Mouse (Mus musculus) embryonic facial prominence, embryonic 10.5 days (tissue): ENCODE results near the gene Agpat4. TPM values are rescaled to one million over a fixed set of nuclear protein-coding genes. Genes with fewer than 3 reads are reported as not detected.

Source experiments
- DNase-seq: peaks from one replicate; pipeline ENCODE4 v3.0.0-alpha.2; 2017; ENCODE audit warnings: low spot score
- H3K27ac ChIP-seq: fragments of 300-500 bp; sonication (generic); replicated peaks from 2 replicates; pipeline ENCODE4 v1.5.1; 2016; ENCODE audit warnings: mild to moderate bottlenecking
- H3K27me3 ChIP-seq: fragments of 300-500 bp; sonication (generic); replicated peaks from 2 replicates; pipeline ENCODE4 v1.6.1; 2016; ENCODE audit warnings: low read depth, mild to moderate bottlenecking; ENCODE audit not compliant: poor library complexity, severe bottlenecking
- H3K36me3 ChIP-seq: fragments of 300-500 bp; sonication (generic); replicated peaks from 2 replicates; pipeline ENCODE4 v1.6.1; 2016; ENCODE audit warnings: mild to moderate bottlenecking, moderate library complexity
- H3K4me1 ChIP-seq: fragments of 300-500 bp; sonication (generic); 2 replicates; pipeline ENCODE4 v1.6.1; 2016
- H3K4me3 ChIP-seq: fragments of 300-500 bp; sonication (generic); 2 replicates; pipeline ENCODE4 v1.5.1; 2016; ENCODE audit warnings: mild to moderate bottlenecking, moderate library complexity
- H3K9me3 ChIP-seq: fragments of 300-500 bp; sonication (generic); 2 replicates; pipeline ENCODE4 v1.6.1; 2016; ENCODE audit warnings: mild to moderate bottlenecking
- WGBS: fragments of 180-500 bp; shearing (Covaris S2); methylation state at CpG from one replicate; pipeline ENCODE4 v1.1.7; 2016; 5-methylcytosine and 5-hydroxymethylcytosine counted together
- polyA plus RNA-seq: library from polyadenylated mRNA; unstranded; fragments of >200 nt; fragmentation: Nextera tagmentation; extraction: Ambion mirVana; gene quantifications from 2 replicates; pipeline ENCODE4 v1.2.1, GENCODE M21; 2016

Gene Agpat4
- polyA plus RNA-seq, 1 experiment from 2014 or later = 41.3 TPM

GRCm38 (mm10) chr17:12155872-12156271, 37.4 kb downstream of the Agpat4 start:
- no peak overlapping the region for H3K4me3 ChIP-seq
- H3K27ac ChIP-seq = no peak overlapping the region
- H3K4me1 ChIP-seq = no peaks in the 10 kb centered on the region
- H3K9me3 ChIP-seq = no peaks in the 10 kb centered on the region
- DNase-seq = no peak
- peaks cover 82% of the 10 kb centered on the region for H3K36me3 ChIP-seq
- 90% methylated on average over 4 of the region's 4 CpGs for WGBS
- no peaks in the 10 kb centered on the region for H3K27me3 ChIP-seq

GRCm38 (mm10) chr17:12156661-12157060, 38.2 kb downstream of the Agpat4 start:
- Histone ChIP-seq H3K27ac (no peak overlapping the region), H3K4me1 (no peaks in the 10 kb centered on the region), H3K36me3 (peaks cover 82% of the 10 kb centered on the region), H3K27me3 (no peaks in the 10 kb centered on the region), H3K4me3 (no peak overlapping the region), H3K9me3 (no peaks in the 10 kb centered on the region)
- no peak for DNase-seq
- WGBS = 84% methylated on average over 3 of the region's 3 CpGs

- no peak for DNase-seq
- H3K4me3 ChIP-seq = no peak overlapping the region
- 91% methylated on average over 2 of the region's 2 CpGs for WGBS
- H3K9me3 ChIP-seq = no peaks in the 10 kb centered on the region
- H3K27ac ChIP-seq = no peak overlapping the region
- H3K27me3 ChIP-seq = no peaks in the 10 kb centered on the region
- H3K4me1 ChIP-seq = no peaks in the 10 kb centered on the region
- H3K36me3 ChIP-seq = peaks cover 81% of the 10 kb centered on the region
Measured at GRCm38 (mm10) chr17:12157203-12157602, 38.7 kb downstream of the Agpat4 start.

GRCm38 (mm10) chr17:12159187-12160060, 40.9 kb downstream of the Agpat4 start:
- Histone ChIP-seq H3K36me3 (peaks cover 62% of the 10 kb centered on the region), H3K4me3 (no peak overlapping the region), H3K9me3 (no peaks in the 10 kb centered on the region), H3K27me3 (no peaks in the 10 kb centered on the region), H3K27ac (no peak overlapping the region), H3K4me1 (peaks cover 8% of the 10 kb centered on the region)
- 92% methylated on average over 16 of the region's 16 CpGs for WGBS
- DNase-seq = no peak

- H3K36me3 ChIP-seq = peaks cover 56% of the 10 kb centered on the region
- H3K9me3 ChIP-seq = no peaks in the 10 kb centered on the region
- peaks cover 8% of the 10 kb centered on the region for H3K4me1 ChIP-seq
- 92% methylated on average over 5 of the region's 5 CpGs for WGBS
- H3K27me3 ChIP-seq = no peaks in the 10 kb centered on the region
- H3K27ac ChIP-seq = no peak overlapping the region
- H3K4me3 ChIP-seq = no peak overlapping the region
- DNase-seq = no peak
Measured at GRCm38 (mm10) chr17:12160061-12160421, 41.5 kb downstream of the Agpat4 start.

- Histone ChIP-seq H3K27ac (no peak overlapping the region), H3K4me3 (no peak overlapping the region), H3K36me3 (peaks cover 60% of the 10 kb centered on the region), H3K9me3 (no peaks in the 10 kb centered on the region), H3K27me3 (no peaks in the 10 kb centered on the region), H3K4me1 (peaks cover 8% of the 10 kb centered on the region)
- 89% methylated on average over 2 of the region's 2 CpGs for WGBS
- DNase-seq = no peak
Measured at GRCm38 (mm10) chr17:12160540-12160939, 42.0 kb downstream of the Agpat4 start.

- Histone ChIP-seq H3K9me3 (no peaks in the 10 kb centered on the region), H3K4me1 (peaks cover 8% of the 10 kb centered on the region), H3K27ac (no peak overlapping the region), H3K4me3 (no peak overlapping the region), H3K27me3 (no peaks in the 10 kb centered on the region), H3K36me3 (peaks cover 62% of the 10 kb centered on the region)
- DNase-seq = no peak
- 93% methylated on average over 13 of the region's 13 CpGs for WGBS
Measured at GRCm38 (mm10) chr17:12160984-12161764, 42.7 kb downstream of the Agpat4 start.

- Histone ChIP-seq H3K4me1 (peaks cover 8% of the 10 kb centered on the region), H3K36me3 (peaks cover 62% of the 10 kb centered on the region), H3K9me3 (no peaks in the 10 kb centered on the region), H3K4me3 (no peak overlapping the region), H3K27ac (no peak overlapping the region), H3K27me3 (no peaks in the 10 kb centered on the region)
- 93% methylated on average over 7 of the region's 7 CpGs for WGBS
- no peak for DNase-seq
Measured at GRCm38 (mm10) chr17:12161877-12162276, 43.4 kb downstream of the Agpat4 start.

GRCm38 (mm10) chr17:12162824-12163223, 44.3 kb downstream of the Agpat4 start:
- H3K4me1 ChIP-seq = peaks cover 8% of the 10 kb centered on the region
- no peak for DNase-seq
- H3K36me3 ChIP-seq = peaks cover 58% of the 10 kb centered on the region
- H3K4me3 ChIP-seq = no peak overlapping the region
- H3K27ac ChIP-seq = no peak overlapping the region
- no peaks in the 10 kb centered on the region for H3K27me3 ChIP-seq
- H3K9me3 ChIP-seq = no peaks in the 10 kb centered on the region
- 80% methylated on average over 4 of the region's 4 CpGs for WGBS

GRCm38 (mm10) chr17:12163403-12163802, 44.9 kb downstream of the Agpat4 start:
- H3K4me3 ChIP-seq = no peak overlapping the region
- H3K36me3 ChIP-seq = peaks cover 58% of the 10 kb centered on the region
- peak; percentile 16 for DNase-seq
- H3K27ac ChIP-seq = no peak overlapping the region; the same call in 1 of the 2 replicates
- peaks cover 14% of the 10 kb centered on the region for H3K4me1 ChIP-seq
- H3K9me3 ChIP-seq = no peaks in the 10 kb centered on the region
- WGBS = 81% methylated on average over 13 of the region's 13 CpGs
- H3K27me3 ChIP-seq = no peaks in the 10 kb centered on the region

- Histone ChIP-seq H3K4me1 (peaks cover 18% of the 10 kb centered on the region), H3K4me3 (no peak overlapping the region), H3K36me3 (peaks cover 54% of the 10 kb centered on the region), H3K27me3 (no peaks in the 10 kb centered on the region), H3K9me3 (no peaks in the 10 kb centered on the region), H3K27ac (peak overlapping the region; percentile 51; the same call in 1 of the 2 replicates)
- no peak for DNase-seq
- 89% methylated on average over 7 of the region's 7 CpGs for WGBS
Measured at GRCm38 (mm10) chr17:12163903-12164302, 45.4 kb downstream of the Agpat4 start.

- H3K27me3 ChIP-seq = no peaks in the 10 kb centered on the region
- 88% methylated on average over 6 of the region's 6 CpGs for WGBS
- H3K4me1 ChIP-seq = peaks cover 24% of the 10 kb centered on the region
- H3K27ac ChIP-seq = no peak overlapping the region
- H3K36me3 ChIP-seq = peaks cover 48% of the 10 kb centered on the region
- H3K9me3 ChIP-seq = no peaks in the 10 kb centered on the region
- no peak overlapping the region for H3K4me3 ChIP-seq
- DNase-seq = no peak
Measured at GRCm38 (mm10) chr17:12164507-12164906, 46.0 kb downstream of the Agpat4 start.
